Mouse (Mus musculus) adrenal gland, adult 2 months (tissue): Measurements from ENCODE around the gene Fbxl5. TPM values are rescaled to one million over a fixed set of nuclear protein-coding genes. Genes with fewer than 3 reads are reported as not detected.
A peak's percentile ranks its signal among the peaks of the same experiment; 100 is the strongest.

ENCODE experiments used
- DNase-seq: peaks from one replicate; pipeline ENCODE4 v3.0.0; 2021
- polyA plus RNA-seq: library from polyadenylated mRNA; depleted of rRNA; stranded (reverse); fragments of >200 nt; gene quantifications from 2 replicates; pipeline ENCODE4 v1.2.3, GENCODE M21; 2012
- total RNA-seq, 2 experiments: library from RNA; stranded (reverse); gene quantifications; 2 replicates each; pipeline ENCODE4 v1.2.3; 2021

Gene Fbxl5
- total and polyA plus RNA-seq, 3 experiments: 17.6 to 70.5 (median 59.4) TPM

DNA sequence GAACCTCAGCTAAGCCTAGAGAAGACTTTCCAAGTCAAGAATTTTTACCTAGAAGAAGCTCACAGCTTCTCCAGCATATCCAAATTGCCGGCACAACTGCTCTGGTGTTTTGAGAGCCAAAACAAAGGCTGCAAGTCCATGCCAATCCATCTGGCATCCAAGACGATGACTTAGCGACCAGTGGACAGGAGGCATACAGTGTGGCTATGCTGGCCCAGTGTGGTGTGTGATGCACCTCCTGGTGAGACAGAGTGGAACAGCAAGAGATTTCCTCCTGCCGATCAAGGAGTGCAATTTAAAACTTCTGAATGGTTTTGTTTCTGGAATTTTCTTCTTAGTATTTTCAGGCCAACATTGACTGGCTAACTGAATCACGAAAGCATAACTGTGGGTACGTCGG, 15.2 kb upstream of the Fbxl5 start:
- no peak for DNase-seq

DNA sequence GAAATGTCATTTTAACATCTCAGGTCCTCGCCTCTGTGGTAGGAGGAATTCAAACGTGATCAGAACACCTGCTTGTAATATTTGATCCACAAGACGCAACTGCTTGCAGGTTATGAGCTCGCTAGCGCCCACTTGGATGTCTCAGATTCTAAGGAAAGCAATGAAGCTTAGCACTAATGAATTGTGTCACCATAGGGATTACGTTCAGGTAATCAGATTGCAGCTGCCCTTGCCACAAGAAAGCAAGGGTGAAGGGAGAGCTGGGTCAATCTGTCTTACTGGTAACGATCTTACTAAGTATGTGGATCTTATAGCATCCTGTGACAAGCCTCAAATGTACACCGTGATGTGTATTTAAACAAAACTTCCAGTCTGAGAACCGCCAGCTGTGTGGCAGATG, 5.9 kb upstream of the Fbxl5 start:
- DNase-seq: no peak

DNA sequence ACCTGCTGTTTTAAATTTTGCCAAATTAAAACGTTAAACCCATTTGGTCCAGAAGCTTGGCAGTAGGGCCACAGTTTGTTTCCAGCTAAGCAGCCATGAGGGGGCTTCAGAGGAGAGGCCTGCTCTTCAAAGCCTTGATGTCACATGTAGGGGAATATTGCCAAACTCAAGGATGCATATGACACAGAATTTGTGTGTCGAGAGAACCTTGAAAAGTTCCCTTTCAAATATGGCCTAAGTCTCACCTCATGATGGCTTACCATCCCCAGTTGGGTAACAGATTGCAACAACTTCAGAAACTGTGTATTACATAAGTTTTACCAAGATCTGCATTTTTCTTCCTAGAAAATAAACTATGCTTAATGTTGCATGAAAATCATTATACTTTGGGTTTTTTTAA, 5.4 kb upstream of the Fbxl5 start:
- DNase-seq: no peak

DNA sequence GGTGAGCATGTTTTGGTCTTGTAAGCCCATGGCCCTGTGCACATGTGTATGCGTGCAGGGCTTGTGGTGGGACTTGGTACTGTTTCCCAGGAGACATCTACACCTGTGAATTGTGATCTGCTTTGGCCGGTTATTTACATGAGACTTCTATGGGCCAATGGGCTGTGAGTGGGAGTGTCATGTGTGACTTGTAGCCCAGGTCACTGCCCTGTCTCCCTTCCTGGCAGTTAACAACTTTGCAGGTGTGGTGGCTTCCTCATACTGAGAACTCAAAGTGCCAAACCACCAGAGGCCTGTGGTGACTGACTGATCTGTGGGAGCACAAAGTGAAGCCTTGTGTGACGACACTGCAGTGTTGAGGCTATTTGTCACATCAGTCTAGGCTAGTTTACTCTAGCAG, 3.1 kb upstream of the Fbxl5 start:
- no peak for DNase-seq

DNA sequence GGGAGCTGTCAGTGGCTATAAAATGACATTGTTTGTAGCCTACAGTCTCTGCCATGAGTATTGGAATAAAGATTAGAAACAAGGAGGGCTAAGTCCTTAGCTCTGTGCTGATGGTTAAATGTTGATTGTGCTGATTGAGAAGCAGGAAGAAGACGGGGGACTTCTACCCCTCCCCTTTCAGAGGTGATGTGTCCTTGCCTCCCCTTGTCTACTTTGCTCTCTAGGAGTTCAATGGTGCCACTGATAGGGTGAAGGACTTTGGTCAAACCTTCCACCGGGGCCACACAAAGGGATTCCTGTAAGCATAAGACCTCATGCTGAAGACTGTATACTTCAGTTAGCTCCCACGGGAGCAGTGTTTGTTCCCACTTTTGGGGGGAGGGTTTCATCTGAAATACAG, 1.4 kb upstream of the Fbxl5 start:
- no peak for DNase-seq

DNA sequence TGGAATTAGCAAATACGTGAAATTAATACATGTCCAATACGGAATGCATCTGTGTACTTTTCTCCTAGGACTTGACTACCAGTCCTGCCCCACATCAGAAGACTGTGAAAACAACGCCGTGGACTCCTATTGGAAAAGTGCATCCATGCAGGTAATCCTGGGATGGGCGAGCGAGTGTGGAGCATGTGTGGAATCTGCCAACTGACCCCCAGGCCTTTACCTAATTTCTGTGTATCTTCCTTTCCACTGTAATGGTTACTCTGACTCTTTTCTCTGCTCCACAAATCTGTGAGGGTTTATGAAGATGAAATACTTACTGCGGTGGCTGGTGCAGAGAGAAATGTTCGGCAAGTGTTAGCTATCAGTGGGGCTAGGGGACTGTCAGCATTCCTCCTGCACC, 761 bp upstream of the Fbxl5 start:
- DNase-seq: no peak

DNA sequence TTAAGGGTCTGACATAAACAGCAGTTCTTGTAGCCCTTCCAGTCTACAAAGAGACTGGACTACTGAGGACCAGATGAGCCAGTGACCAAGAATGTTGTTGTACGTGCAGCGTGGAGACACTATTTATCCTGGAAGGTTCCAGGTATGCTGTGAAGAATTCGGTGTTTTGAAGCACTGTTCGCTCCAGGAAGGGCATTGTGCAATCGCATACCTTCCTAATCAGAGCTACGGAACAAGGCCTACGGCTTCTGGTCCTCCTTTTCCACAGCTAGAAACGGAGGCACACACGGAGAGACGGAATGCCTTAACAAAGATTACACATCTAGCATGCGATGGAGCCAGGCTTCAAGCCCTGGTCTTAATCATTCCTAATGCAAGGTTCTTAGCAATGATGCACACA, 653 bp downstream of the Fbxl5 start:
- no peak for DNase-seq

DNA sequence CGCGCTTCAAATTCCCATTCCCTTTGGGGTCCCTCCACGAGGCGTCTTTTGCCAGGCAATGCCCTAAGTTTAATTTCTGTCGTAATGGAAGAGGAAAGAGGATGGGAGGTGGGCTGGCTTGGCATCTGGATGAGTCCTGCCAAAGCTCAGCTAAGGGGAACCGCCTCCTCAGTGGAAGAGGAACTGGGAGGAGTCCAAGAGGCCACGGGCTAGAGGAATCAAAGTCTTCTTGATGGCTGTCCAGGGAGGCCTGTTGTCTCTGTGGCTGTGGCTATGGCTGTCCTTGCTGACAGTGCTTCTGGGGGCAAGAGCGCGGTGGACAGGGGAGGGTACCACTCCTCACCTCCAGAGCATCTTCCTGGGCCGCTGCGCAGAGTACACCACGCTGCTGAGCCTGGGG, 2.7 kb downstream of the Fbxl5 start, which contains the start of gene Bst1:
Gene Bst1 (plus strand): TSS at position 191 of the 400 bp plus-strand sequence.
- peak; percentile 11 for DNase-seq

DNA sequence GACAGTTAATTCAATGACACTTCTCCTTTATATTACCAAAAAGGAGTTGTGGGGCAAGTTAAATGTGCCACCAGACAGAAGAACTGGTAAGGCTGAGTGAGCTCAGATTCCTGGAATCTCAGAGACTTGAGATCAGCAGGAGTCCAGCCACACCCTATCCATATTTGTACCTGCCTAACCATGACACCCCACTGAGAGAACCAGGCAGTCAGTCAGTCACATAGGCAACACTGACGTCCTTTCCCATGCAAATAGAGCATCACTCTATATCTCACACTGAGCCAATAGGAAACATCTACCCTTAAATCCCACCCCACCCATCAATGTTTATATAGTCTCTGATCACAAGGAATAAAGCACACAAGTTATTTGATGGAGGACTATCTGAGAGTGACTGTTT, 5.7 kb downstream of the Fbxl5 start:
- DNase-seq: no peak

DNA sequence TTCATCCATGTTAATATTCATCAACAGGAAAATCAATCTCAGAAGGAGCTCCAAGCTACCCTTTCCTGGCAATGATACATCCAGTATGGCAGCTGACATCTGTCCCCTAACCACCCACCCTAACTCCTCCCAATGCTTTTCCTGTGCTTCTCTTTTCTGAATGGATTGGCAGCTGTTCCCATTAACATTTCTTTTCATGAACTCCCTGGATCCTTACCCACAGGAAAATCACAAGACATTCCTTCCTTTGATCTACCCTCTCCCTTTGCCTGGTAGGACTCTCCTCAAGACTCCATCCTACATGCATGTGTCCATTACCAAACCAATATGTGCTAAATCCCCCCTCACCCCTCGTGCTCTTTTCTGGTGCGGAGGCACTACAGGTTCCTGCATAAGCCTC, 6.9 kb downstream of the Fbxl5 start:
- no peak for DNase-seq

DNA sequence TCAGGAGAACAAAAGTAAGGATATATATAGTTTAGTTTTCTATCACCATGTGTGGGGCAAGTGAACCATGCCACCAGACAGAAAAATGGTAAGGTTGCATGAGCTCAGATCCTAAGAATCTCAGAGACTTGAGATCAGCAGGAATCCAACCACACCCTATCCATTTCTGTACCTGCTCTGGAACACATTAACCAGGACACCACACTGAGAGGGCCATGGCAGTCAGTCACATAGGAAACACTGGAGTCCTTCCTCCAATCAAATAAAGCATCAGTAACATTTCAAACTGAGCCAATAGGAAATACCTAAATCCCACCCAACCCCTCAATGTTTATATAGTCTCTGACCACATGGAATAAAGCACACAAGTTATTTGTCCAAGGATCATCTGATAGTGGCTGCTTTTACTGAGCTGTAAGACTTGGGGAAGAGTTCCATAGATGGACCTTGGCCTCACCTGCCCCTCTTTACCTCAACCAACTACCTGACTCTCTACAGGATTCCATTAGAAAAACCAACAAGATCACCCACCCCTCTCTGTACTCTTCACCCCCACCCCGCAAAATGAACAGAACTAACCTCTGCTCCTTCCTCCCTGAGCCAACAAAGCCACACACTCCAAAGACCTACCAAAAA, 10.9 kb downstream of the Fbxl5 start:
- no peak for DNase-seq

DNA sequence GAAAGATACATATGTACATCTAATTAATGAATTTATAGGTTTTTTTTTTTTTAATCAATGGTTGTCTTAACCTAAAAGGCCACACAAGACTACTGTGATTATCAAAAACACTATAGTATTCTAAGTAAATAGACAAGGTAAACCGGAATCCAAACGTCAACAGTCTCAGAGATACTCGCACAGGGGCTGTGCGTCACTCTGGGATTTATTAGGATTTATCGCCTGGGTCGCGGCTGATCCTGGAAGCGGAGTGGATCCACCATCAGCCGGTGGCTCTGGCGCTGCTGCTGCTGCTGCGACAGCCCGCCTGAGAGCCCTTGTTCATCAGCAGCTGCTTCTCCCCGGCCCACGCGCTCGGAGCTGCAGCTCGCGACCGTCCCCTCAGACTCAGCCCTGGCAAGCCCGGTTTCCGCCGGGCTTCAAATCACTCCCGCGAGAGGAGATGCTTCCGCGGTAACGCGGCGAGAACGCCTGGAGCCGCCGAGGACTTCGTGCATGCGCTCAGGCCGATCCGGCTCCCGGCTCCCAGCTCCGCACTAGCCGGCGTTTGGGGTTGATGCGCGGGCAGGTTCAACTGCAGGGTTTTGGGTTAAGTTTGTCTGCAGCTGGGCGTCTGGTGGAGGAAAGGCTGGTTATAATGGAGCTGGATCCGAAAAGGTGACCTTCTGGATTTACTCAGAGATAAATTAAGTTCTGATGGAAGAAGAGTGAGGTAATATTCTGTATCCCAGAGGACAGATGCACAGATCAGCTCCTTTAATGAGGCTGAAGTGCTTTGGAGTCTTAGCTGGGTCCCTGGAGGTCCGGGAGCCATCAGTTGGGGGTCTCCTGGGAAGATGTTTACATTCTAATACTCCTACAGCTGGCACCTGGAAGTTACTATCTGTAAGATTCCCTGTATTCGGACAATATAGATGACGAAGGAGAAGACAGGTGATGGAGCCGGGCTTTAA, 13.4 kb downstream of the Fbxl5 start:
- DNase-seq: peak; percentile 87

DNA sequence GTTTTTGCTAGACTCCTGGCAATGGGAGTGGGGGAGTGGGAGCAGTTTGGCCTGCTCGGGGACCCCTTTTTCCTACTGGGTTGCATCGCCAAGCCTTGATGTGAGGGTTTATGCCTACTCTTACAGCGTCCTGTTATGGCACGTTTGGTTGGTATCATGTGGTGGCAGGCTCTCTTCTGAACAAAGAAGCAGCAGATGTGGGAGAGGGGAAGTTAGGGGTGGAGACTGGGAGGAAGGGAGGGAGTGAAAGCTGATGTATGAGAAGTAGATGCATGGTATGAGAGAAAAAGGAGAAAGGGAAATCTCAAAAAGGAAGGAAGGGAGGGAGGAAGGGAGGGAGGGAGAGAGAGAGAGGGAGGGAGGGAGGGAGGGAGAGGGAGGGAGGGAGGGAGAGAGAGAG, 14.5 kb downstream of the Fbxl5 start:
- no peak for DNase-seq

DNA sequence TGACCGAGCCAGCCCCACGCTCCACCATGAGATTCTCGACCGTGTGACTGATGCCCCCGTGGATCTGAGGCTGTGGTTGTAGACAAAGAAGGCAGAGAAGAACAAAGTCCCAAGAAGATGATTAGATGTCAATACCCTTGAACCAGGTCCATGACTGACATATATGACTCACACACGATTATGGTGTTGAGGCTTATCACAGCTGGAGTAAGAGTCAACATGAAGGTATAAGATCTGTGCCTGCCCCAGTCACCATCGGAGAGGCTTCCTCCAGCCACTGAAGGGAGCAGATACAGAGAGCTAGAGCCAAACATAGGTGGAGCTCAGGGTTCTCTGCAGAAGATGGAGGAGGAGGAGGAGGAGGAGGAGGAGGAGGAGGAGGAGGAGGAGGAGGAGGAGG, 15.1 kb downstream of the Fbxl5 start:
- no peak for DNase-seq

DNA sequence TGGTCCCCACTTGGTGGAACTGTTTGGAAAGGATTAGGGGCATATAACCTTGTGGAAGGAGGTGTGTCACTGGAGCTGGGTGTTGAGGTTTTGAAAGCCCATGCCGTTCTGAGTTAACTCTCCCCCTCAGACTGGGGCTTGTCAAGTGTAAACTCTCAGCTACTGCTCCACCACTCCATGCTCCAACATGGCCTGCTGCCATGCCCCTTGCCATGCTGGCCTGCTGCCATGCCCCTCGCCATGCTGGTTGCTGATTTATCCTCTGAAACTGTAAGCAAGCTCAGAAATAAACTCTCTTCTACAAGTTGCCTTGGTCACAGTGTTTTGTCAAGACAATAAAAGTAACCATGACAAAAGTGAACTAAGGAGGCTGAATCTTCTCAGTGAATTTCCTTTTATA, 16.0 kb downstream of the Fbxl5 start:
- DNase-seq: no peak

DNA sequence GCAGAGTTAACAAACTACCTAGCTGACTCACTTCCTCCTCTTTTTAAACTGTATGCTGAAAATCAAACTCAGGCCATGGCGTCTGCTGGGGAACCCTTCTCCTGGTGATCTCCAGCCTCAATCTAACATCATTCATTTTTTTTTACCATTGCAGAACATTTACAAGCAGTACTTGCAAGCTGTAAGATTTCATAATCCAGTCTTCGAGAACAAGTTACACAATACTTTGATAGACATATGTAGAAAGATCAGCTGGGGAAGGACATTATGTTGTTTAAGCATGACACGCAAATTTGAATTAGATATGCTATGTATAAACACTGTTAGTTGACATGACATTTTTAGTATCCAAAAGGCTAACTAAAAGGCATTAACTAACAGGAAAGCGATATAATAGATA, 19.6 kb downstream of the Fbxl5 start:
- no peak for DNase-seq

DNA sequence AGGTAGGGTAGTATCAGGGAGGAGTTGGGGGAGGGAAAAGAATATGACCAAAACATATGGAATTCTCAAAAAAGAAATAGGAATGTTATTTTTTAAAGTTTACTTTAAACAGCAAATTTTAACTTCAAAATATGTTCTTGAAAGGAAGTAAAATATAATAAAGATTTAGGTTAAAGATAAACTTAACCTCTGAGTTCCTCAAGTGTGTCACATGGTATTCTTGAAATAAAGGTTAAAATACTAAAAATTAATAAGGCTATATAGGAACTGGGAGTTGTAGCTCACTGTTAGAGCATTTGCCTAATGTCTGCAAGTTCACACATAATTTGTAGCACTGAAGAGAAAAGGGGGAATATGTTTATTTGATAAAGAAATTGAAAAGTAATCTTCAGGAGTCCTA, 20.2 kb downstream of the Fbxl5 start:
- no peak for DNase-seq

DNA sequence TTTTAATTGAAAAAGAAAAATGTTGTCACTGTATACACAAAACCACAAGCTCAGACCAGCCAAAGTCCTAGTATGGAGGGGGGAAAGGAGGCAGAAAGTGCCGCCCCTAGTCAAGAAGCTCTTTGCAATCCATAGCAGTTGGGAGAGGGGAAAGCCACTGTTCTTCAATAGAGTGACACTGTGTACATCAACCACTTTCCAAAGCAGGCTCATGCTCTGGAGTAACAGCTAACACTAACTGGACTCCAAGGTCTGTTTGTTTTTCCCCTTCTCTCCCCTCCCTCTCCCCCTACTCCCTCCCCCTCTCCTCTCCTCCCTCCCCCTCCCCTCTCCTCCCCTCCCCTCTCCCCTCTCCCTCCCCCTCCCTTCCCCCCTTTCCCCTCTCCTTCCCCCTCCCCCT, 20.7 kb downstream of the Fbxl5 start:
- no peak for DNase-seq

DNA sequence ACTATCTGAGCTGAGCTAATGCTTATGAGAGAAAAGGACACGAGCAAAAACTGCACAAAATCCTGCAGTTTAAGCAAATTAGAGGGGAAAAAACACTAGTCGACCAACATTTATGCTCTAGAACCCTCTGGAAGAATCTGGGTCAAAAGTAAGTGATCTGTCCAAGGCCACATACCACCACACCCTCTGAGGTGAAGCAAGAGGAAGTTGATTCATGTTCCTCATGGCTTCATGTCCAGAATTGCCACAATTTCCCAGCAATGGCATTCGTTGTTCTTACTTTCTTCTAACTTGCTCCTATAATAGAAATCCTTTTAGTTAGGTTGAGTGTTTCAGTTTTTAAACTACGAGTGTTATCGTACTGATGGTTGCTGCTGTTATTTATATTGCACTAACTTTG, 21.9 kb downstream of the Fbxl5 start:
- DNase-seq: no peak

DNA sequence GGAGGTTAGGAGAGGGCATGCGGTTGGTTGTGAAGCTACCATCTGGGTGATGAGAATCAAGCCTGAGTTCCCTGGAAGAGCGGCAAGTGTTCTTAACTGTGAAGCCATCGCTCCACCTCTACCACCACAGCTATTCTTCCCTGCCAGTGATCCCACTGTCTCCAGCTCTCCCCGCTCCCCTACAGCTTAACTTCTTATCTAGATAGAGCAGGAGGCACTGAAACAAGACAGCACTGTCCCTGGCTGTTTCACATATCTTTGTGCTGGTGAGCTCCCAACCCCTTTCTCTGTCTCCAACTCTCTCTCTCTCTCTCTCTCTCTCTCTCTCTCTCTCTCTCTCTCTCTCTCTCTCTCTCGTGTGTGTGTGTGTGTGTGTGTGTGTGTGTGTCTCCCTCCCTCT, 29.1 kb downstream of the Fbxl5 start:
- DNase-seq: no peak

DNA sequence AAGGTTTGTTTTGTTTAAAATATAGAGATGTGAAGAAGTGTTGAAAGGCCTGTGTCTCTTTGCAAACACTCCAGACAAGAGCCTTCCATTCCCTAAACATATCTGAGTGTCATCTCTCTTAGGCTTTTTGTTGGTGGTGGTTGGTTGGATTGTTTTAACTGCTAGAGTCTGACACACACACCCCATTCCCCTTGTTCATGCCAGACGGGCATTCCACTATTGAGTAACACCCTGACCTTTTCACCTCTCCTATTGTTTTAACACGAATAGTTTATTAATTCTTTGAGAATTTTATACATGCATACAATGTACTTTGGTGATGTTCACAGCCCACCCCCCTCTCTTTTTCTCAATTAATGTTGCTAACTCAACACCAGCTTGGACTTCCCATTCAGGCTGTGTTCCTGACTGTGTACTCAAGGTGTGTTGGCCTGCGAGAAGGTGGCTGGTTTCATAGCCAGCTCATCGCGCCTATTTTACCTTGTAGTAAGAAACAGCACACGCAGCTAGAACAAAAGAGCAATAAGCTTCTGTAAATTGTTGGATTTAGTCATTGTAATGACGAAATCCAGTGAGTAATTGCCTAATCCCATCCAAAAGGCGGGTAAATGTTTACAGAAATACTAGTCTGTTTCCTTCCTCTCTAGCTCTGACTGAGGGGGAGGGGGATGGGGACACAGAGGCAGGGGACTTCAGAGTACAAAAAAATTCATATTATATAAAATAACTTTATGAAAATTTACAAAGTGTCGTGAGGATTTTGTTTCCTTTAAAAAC, 33.3 kb downstream of the Fbxl5 start:
- no peak for DNase-seq

DNA sequence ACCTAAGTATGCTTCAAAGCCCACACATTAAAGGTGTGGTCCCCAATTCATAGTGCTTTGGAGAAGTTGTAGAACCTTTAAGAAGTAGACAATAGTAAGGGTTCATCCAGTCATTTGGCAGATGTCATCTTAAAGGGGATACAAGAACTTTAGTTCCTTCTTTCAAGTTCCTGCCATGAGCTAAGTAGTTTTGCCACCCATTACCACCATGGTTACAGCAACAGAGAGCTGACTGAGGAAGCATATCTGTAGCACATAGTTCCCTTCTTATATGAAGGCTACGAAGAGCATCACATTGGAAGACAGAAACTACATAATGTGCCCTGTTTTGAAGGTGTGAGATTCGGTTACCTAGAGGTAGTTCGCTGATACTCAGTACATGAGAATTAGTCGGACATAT, 34.8 kb downstream of the Fbxl5 start:
- DNase-seq: no peak

DNA sequence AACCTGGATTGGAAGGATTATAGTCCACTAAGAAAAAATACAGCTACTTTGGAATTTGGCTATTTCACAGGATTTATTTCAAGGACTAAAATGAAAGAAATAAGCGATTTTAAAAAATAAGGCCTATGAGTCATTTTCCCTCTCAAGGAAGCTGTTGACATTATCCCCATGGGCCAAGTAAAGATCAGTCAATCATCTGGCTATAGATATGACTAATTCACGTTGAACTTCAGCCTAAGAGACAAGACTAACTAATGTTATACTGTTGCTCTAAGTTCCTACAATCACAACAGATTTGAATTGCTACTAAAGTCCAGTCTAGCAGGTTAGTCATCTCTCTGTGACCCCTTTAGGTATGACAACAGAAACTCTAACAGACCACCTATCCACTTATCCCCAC, 37.4 kb downstream of the Fbxl5 start:
- DNase-seq: no peak
